ENCODE assay signal across 16 mouse cellular contexts in the genomic region with DNA sequence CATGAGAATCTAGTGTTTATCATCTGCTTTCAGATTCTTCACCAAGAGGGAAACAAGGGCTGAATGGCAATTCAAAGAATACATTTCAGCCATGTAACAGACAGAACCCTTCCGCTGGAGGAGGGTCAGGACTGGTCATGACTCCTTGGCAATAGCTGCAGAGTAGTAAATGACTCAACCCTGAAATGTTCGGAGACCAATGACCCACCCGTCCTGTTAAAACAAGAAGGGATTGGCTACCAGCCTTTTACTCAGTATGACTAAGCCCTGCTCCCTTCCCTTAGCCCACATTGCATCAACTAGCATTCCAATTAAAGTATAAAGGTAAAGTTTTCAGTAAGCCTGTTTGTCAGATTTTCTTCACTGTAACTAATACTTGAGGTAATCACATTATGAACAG.
DNase-seq lines count a peak whose midpoint lies in the region; ATAC-seq and TF ChIP-seq lines count a peak whose summit lies in the region.
"Had no signal": no experiment of that assay in that cellular context is flagged by ENCODE, and none has a peak within 500 bp of the region (broad histone marks: within the 10 kb centered on the region; RNA-seq: fewer than 3 reads in every experiment).

No protein-coding gene starts in this region.

- no peaks in the 10 kb centered on the region for H3K27me3 ChIP-seq in liver, postnatal 0 days (ENCODE audit: insufficient read depth, low read length)
- H3K27me3 ChIP-seq in myocyte (ENCODE audit: control insufficient read depth, insufficient read depth, insufficient read length): no peaks in the 10 kb centered on the region
- H3K27me3 ChIP-seq: heart, embryonic 15.5 days; intestine, embryonic 15.5 days; liver, embryonic 15.5 days had no signal

- H3K4me2 ChIP-seq in liver, postnatal 0 days (ENCODE audit: low read depth, low read length): no peak overlapping the region
- peak overlapping the region; percentile 77 for H3K4me2 ChIP-seq in myocyte (ENCODE audit: low read depth)
- H3K4me2 ChIP-seq: heart, embryonic 15.5 days; intestine, embryonic 15.5 days; liver, embryonic 15.5 days had no signal

- TF ChIP-seq POLR2A in myocyte (IDR thresholded peaks at IDR 0.05; ENCODE audit: insufficient read length, low read depth): peak; percentile 57

- peak; percentile 10 for DNase-seq in gastrocnemius, postnatal 14 days
- no peak for DNase-seq in gastrocnemius, postnatal 10 days
- no peak for DNase-seq in liver, postnatal 0 days
- no peak for DNase-seq in liver
- DNase-seq in adipocyte (ENCODE audit: low spot score): peak; percentile 66
- DNase-seq: cerebellum, adult 9-10 months; thymus, adult 2 months had no signal

- H3K9ac ChIP-seq in liver, postnatal 0 days (replicated peaks): no peak overlapping the region
- H3K9ac ChIP-seq: heart, embryonic 15.5 days; intestine, embryonic 15.5 days; liver, embryonic 15.5 days had no signal

- no peaks in the 10 kb centered on the region for H3K9me3 ChIP-seq in liver, postnatal 0 days (ENCODE audit: low read length)
- H3K9me3 ChIP-seq: heart, embryonic 15.5 days; intestine, embryonic 15.5 days; liver, embryonic 15.5 days; midbrain, embryonic 10.5 days had no signal

- ATAC-seq in liver, postnatal 0 days: peak; percentile 35; the same call in 1 of the 2 replicates
- no peak for ATAC-seq in granulocyte monocyte progenitor cell, adult 5-6 weeks (replicated peaks; ENCODE audit: poor library complexity, severe bottlenecking)
- no peak for ATAC-seq in inflammation-experienced regulatory T-cells, adult 6 months
- ATAC-seq: CD4-positive, CD25-positive, alpha-beta regulatory T cell, adult 4 months; forebrain, embryonic 16.5 days; intestine, embryonic 15.5 days had no signal

- peaks cover 10% of the 10 kb centered on the region for H3K79me2 ChIP-seq in myocyte (ENCODE audit: control insufficient read depth, insufficient read depth)

- H3ac ChIP-seq in myocyte (ENCODE audit: control insufficient read depth, insufficient read length): no peak overlapping the region

- no peak for TF ChIP-seq EP300 in liver, postnatal 0 days (IDR thresholded peaks at IDR 0.05; ENCODE audit: low read depth)

- H3K36me3 ChIP-seq in liver, postnatal 0 days (replicated peaks; ENCODE audit: insufficient read depth, low read length): no peaks in the 10 kb centered on the region
- no peaks in the 10 kb centered on the region for H3K36me3 ChIP-seq in myocyte (ENCODE audit: control insufficient read depth, insufficient read depth)
- H3K36me3 ChIP-seq: heart, embryonic 15.5 days; intestine, embryonic 15.5 days; liver, embryonic 15.5 days; midbrain, embryonic 10.5 days had no signal

- 74% methylated on average over 3 of the region's 3 CpGs for WGBS in liver, postnatal 0 days (ENCODE audit: insufficient replicate concordance)

- intact Hi-C loops in gastrocnemius, postnatal 14 days (cut with DNase I; ENCODE audit: low total_unique reads): no loop called here

- no peaks in the 10 kb centered on the region for H3K4me1 ChIP-seq in liver, postnatal 0 days (ENCODE audit: insufficient read depth)
- H3K4me1 ChIP-seq: intestine, embryonic 15.5 days; liver, embryonic 15.5 days; midbrain, embryonic 10.5 days had no signal

- no peak for TF ChIP-seq CTCF in liver, postnatal 0 days (IDR thresholded peaks at IDR 0.05; ENCODE audit: low read depth)

- H3K27ac ChIP-seq in liver, postnatal 0 days (ENCODE audit: low read depth): no peak overlapping the region
- H3K27ac ChIP-seq: heart, embryonic 15.5 days; intestine, embryonic 15.5 days; liver, embryonic 15.5 days; midbrain, embryonic 10.5 days had no signal

- H3K4me3 ChIP-seq in liver, postnatal 0 days (ENCODE audit: low read depth, low read length): no peak overlapping the region
- no peak overlapping the region for H3K4me3 ChIP-seq in myocyte
- H3K4me3 ChIP-seq: heart, embryonic 15.5 days; intestine, embryonic 15.5 days; liver, embryonic 15.5 days; midbrain, embryonic 10.5 days had no signal

TF ChIP-seq in myocyte, 11 proteins besides CTCF, POLR2A, EP300 and RAD21:
- TF ChIP-seq POLR2AphosphoS2 (IDR thresholded peaks at IDR 0.05; ENCODE audit: insufficient read length, low read depth): peak; percentile 55
- no peak for TF ChIP-seq MYOD1 (IDR thresholded peaks at IDR 0.05; ENCODE audit: control insufficient read depth in 1 of 3, insufficient read length in 2 of 3, low read depth in 2 of 3)
- TF ChIP-seq CEBPB (IDR thresholded peaks at IDR 0.05; ENCODE audit: insufficient read depth, poor library complexity, severe bottlenecking): peak; percentile 91
- TF ChIP-seq USF1 (IDR thresholded peaks at IDR 0.05; ENCODE audit: low read depth): no peak
- no peak for TF ChIP-seq MAX (IDR thresholded peaks at IDR 0.05; ENCODE audit: low read depth)

Comparison
In these comparisons a context has a peak if more than half of its experiments do, and no peak if none do; other contexts are left out.
1. DNase-seq: peak in gastrocnemius, postnatal 14 days (single experiment) and adipocyte (single experiment); none in gastrocnemius, postnatal 10 days (single experiment), liver, postnatal 0 days (single experiment) and liver (single experiment).